Mouse (Mus musculus): ENCODE results near the gene Trappc10.
A peak's percentile ranks its signal among the peaks of the same experiment; 100 is the strongest.

Trappc10 gene

DNA sequence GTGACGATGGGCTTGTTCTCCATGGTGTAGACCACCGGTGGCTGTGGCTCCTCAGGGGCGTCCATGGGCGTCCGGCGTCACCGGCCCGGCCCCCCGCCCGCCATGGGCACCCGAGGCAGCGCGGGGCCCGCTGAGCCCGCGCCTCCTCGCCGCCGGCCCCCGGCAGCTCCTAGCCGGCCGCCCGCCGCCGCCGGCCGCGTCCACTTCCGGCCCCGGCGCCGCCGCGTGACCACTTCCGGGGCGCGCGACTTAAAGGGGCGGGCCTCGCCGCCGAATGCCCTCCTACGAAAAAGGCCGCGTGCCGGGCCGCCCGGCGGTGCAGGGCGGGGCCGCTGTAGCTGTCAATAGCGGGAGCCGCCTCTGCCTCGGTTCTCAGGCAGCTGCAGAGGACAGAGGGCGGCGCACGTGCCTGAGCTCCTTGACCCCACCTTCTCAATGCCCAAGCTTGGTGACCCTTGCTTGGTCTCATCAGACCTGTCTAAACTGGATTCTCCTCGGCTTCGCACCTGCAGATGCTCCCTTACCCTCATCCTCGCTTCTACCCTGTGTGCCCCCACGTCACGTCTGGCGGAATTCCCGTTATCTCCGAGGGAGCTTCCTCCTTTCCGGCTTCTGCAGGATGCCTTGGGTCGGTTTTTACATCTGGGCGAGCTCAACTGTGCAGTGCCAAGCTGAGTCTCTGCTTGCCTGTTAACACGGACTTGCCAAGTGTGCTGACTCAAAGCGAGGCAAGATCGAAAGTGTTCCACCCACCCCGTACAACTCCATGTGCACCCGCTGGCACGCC lies at the start of gene Trappc10:
TSS of gene Trappc10 (minus strand) at position 204 of the 787 bp plus-strand sequence.
- DNase-seq: peak; percentile 85

DNA sequence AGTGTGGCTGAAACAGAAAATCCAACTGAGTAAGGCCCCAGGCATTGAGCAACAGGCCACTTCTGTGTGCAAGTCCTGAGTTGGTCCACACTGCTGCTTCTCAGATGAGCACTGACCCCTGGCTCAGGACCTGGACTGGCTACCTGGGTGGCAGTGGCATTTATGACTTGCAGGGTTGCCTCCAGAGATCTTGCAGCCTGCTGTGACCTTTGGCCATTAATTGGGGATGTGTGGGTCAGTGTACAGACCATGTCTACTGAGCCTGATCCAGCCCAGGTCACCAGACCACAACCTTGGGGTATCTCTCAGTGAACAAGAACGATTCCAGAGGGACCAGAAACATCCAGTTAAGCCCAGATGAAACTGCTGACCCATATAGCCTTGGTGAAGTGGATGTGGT lies 49.1 kb upstream of the Trappc10 start:
- DNase-seq: no peak

DNA sequence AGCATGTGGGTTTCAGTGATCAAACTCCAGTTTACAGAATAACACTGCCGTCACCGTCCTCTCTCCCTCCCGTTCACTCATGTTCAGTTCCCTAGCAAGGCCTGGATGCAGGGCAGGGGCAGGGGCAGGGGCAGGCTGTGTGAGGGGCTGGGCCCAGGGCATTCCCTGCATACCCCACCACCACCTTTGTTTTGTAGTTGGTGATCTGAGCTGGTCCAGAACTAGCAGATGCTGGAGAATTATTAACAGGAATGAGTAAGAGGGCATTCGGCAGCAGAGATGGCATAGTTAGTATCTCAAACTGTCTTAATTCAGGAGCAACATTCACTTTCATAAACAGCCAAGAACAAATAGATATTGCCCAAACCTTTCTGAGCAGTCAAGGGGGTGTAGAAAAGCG lies 47.9 kb upstream of the Trappc10 start:
- DNase-seq: no peak

DNA sequence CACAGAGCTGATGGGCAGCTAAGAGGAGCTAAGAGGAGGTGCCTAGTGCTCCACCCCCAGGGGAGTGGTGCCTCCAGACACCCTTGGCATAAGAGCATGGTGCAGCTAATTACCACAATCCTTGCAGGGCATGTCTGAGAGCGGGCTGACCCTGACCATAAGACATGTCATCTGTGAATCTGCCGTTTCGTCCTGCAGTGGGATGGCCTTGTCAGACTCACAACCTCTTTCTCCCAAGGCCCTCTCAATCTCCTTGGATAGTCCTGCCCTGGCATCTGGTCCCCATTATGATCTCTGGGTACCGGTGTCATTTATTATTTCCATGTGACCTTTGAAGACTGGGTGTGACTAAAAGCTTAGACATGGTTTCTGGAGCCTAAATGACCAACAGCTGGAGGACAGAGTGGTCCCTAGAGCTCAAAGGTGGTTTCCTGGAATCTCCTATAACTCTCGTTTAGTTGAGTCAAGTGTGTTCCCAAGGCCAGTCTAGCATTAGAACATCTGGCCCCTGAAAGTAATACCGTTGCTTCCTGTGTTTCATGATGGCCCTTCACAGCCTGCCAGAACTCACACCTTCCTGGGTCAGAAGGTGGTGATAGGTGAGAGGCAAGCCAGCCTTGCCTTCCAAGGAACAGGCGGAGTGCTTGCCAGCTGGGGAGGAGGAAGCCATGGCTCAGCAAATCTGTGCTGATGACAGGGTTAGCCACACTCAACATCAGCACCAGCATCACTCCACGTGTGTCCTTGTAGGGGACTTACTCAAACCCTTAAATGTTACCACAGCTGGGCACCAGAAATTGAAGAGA lies 46.5 kb upstream of the Trappc10 start:
- DNase-seq: no peak

DNA sequence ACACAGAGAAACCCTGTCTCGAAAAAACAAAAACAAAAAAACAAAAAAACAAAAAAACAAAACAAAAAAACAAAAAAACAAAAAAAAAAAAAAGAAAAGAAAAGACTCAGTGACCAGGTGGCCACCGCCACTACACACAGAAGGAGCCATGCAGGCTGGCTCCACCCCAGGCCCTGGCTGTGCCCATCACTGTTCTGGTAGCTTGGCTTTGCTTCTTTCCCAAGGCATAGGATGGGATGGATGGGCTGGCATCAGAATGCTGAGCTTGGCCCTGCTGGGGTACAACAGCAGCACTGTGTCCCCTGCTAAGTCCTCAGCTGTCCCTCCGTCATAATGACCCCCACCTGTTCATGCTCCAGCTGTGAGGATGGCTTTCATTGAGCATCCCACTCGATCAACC lies 44.5 kb upstream of the Trappc10 start:
- no peak for DNase-seq

DNA sequence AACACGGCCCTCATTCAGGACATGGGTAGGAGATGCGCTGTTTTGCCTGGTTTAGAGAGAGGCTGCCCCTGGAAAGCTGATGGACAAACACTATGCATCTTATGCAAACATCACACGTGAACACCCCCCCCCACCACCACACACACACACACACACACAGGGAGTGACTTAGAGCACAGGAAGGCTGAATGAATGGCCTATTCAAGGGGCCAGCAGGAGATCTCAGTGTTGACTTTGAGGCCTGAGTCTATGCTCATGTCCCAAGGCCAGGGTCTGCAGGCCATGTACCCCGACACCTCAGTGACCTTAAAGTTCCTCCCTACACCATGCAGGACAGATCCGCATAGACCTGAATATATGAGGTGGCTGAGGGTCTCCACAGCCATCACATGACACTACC lies 43.7 kb upstream of the Trappc10 start:
- DNase-seq: no peak

DNA sequence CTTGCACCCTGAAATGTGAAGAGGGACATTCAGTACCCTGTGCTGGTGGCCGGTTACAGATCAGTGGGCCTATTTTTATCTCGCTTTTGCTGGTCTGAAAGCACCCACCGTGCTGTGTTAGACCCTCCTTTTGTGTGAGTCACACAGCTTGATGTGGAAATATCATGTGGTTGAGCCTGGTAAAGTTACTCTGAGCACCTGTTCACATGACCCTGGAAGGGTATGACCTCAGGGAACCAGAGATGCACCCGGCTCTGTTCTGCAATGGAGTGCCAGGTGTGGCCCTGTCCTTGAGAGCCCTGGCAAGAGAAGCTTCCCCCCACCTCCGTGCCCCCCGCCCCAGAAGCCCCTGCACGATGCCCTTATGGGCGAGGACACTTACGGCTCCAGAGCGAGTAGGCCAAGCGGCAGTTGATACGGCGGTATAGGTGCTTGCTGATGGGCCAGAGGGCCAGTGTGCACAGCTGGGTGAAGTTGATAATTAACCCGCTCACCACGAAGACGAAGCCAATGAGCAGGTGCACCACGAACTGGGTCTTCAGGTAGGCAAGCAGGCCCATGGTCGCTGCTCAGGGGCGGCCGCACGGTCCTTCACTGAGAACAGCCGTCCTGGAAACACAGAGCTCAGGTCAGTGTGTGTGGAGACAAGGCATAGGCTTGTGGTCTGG lies 43.2 kb upstream of the Trappc10 start:
- DNase-seq: no peak

DNA sequence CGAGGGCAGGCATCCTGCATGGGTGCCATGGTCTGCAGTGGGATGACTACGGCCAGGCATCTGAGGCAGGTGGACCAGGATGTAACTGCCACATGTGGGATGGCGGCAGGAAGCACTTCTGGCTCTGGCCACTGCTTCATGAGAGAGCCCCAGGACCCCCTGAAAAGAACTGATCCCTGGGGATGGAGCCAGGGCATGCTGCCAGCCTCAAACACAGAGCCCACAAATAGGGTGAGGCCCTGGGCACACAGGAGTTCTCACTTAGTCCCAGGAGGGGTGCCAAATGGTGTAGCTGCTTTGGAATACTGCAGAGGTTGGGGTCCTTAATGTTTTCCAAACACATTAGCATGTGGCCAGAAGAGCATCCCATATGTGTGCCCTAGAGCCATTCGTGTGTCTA lies 41.5 kb upstream of the Trappc10 start:
- DNase-seq: peak; percentile 51

DNA sequence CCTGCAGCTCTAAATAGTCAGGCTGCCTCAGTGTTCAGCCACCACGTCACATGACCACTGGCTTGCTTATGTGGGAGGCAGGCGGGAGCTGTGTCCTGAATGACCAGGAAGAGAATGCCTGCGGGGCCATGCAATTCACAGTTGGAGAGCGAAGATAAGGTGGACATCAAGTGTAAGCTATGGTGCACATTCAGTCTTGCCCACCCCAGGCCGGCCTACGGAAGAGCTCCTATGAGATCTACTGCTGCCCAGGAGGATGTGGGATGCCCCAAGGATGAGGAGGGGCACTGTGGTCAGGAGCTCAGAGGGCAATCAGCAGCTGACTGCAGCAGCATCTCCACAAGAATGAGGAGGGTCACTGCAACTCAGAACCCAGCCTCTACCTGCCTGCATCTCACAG lies 41.0 kb upstream of the Trappc10 start:
- DNase-seq: no peak

DNA sequence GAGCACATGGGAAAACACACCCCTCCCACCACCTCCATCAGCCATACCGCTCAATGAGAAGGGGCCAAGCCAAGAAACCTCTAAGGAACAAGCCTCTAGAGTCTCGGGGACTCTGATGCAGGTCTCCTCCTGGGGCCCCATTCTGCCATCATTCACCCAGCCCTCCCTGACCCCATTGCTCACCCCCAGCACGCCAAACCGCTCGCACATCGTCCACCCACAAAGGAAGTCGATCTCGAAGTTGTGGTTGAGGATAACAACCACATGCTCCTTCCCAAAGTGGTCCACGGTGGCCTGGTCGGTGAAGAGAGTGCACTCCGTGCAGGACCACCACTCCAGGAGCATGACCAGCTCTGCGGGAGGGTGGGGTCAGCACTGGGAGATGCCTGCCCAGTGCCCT lies 40.4 kb upstream of the Trappc10 start:
- DNase-seq: no peak

DNA sequence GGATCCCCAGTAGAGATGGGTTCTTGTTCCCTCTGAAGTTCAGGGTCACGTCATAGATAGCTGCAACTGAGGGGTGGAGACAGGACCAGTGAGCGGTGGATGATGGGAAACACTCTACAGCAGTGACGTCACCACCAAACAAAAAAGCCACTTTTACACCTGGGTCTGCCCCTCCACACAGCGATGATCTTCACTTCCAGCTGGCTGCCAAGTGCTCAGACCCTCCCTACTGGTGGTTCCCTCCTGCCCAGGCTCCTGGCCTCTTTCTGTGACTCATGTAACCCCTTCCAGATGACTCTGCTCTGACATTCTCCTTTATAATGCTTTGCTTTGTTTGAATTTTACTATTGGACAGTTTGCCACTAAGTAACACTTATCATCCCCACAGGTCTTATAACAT lies 38.0 kb upstream of the Trappc10 start:
- no peak for DNase-seq

DNA sequence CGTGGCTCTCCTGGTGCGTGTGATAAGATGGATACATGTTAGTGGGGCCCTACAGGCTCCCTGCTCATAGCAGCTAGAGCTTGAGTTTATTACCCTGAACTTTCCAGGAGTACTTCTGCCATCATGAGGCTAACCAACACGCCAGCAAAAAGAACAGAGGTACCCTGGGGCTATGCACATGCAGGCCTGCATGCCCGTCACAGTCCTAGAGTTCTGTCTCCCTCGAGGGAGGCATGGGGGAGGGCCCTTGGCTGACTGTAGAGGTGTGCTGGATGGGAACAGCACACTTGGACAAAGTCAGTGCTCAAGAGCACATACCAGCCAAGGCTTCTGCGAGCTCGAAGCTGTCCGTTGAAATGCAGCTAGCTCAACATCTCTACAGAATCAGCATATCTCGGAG lies 36.0 kb upstream of the Trappc10 start:
- no peak for DNase-seq

DNA sequence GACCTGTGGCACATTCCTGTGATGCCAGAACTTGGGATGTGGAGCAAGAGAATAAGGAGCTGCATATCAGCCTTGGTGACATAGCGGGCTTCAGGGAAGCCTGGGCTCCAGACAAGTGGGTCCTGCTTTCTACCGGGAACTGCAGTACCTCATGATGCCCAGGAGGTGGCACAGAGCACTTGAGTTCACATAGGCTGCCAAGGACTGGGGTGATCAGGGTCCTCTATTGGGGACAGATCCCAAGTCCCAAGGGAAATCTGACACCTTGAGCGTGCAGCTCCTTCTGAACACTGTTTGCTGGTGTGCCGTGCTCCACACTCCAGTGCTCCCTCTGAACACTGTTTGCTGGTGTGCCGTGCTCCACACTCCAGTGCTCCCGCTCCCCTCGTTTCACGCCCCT lies 34.8 kb upstream of the Trappc10 start:
- DNase-seq: peak; percentile 40

DNA sequence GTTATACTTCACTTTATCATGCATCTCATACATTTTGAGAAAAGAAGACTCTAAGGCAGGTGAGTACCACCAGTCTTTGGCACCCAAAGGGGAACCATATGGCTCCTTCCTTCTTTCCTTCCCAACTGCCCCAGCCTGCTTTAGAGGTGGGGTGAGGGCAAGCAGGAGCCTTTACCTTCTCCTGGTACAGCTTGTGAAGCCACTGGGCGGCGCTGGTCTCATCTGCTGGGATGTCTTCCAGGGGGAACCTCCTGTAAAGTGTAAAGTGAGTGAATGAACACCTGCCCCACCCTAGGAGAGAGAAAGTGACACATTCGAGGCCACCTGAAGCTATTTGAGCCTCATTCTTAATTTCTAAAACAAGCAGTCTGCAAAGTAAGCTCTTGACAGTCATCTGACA lies 33.4 kb upstream of the Trappc10 start:
- DNase-seq: no peak

DNA sequence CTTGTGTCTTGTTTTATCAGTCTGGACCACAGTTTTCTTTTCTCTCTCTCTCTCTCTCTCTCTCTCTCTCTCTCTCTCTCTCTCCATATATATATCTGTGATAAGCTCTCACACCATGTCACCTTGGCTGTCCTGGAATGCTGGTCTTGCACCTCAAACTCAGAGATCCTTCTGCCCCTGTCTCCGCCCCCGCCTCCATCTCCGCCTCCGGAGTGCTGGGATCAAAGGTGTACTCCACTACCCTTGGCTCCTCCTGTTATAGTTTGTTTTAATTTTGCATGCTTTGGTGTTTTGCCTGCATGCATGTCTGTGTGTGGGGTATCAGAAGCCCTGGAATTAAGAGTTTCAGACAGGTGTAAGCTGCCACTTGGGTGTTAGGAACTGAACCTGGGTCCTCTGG lies 31.8 kb upstream of the Trappc10 start:
- no peak for DNase-seq

DNA sequence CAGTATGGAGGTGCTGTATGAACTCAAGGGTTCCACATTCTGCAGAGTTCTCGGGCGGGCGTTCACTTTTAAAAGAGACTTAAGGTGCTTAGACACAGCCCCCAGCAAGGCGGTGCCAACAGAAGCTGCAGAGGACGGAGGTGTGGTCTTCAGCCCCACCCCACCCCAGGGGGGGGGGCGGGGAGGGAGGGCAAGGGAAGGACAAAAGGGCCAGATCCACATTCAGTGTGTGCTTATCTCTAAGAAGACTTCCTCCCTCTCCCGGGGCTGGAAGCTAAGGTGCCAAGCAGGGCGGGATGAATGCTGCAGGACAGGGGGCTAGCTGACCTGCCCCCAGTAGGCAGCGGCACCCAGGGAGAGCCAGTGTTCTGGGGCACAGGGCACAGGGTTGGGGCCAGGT lies 28.5 kb upstream of the Trappc10 start:
- DNase-seq: no peak

DNA sequence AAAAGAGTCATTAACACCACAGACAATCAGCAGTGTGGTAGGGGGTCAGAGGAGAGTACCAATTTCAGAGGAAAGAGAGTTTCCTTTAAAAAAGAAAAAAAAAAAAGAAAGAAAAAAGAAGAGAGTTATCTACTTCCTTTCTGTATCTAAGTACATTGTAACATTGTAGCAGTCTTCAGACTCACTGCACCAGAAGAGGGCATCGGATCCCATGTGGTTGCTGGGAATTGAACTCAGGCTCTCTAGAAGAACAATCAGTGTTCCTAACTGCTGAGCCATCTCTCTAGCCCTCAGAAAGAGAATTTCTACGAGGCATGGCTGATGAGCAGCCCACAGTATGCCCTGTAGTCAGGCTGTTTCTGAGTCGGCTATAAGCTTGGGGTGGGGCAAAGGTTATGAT lies 21.4 kb upstream of the Trappc10 start:
- DNase-seq: no peak

DNA sequence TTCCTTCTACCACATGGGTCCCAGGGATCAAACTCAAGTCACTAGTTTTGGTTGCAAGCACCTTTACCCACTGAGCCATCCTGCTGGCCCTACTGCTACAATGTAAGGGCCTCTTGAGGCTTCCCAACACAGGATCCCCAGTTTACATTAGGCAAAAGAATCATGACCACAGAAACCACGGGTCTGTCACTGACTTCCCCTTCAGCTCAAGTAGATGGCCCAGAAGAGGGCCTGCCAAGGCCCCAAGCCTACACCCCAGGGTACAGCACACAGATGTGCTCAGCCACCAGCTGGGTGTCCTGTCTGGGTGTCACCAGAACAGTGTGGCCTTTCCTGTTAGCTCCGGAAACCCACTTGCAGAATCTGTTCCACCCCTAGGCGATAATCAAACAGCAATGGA lies 20.3 kb upstream of the Trappc10 start:
- no peak for DNase-seq

DNA sequence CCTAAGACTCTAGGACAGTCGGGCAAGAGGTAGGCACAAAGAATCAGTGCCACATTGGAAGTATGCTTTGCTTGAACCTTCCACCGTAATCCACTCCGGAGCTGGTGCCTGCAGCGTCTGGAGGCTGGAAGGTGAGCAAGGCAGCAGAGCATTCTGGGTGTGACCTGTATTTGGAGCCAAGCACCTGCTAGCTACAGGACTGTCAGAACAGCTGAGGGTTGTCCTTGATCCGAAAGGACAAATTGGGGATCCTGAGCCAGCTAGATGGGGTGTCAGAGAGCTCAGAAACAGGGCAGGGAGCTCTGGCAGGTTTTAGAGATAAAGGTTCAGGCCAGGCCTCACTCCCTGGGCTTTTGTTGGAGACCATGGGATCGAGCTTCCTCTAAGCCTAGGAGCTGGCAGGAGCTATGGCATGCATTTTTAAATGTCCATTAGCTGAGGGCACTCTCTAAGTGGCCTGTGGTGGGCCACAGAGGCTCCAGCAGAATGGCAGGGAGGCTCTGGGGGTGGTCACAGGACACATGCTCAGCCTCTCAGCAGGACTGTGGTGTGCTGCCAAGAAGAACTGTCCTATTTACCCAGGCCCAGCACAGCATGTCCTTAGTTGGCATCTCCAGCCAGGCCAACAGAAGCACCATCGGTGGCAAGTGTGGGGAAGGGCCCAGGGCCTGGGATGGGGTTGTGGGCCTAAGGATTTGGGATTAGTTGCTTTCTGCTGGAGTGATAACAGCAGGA lies 16.6 kb upstream of the Trappc10 start:
- DNase-seq: no peak

DNA sequence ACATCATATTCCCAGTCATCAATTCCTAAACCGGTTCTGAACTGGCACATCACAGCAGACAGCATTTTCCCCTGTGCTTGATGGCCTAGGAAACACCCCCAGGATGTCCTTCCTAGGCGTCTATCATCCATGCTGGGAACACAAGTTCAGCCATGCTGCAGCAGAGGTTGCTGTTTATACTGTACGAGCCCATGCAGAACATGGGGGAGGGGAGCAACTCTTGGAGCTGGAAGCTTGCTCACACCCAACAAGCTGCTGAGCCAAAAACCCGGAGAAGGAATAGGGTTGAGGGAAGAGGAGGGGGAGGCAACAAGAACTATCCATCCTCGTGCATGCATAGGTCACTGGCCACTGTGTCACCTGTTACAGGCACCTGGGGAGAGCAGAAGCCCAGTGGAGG lies 15.9 kb upstream of the Trappc10 start:
- DNase-seq: no peak

DNA sequence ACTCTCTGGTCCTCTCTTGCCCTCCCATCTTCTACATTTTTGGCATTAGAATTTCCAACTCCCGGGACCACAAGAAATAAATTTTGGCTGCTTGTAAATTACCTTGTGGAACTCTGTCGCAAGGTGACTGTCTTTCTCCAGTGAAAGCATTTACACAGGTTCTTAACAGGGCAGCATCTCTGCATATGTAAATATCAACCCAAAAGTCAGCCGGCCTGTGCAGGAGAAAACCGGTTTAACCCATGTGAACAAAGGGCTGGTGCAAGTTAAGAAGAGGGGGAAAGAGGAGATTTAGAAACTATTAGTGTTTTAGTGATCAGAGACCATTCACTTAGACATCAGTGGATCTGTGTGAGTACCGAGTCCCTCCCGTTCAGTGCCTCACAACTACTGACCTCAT lies 15.3 kb upstream of the Trappc10 start:
- DNase-seq: no peak

DNA sequence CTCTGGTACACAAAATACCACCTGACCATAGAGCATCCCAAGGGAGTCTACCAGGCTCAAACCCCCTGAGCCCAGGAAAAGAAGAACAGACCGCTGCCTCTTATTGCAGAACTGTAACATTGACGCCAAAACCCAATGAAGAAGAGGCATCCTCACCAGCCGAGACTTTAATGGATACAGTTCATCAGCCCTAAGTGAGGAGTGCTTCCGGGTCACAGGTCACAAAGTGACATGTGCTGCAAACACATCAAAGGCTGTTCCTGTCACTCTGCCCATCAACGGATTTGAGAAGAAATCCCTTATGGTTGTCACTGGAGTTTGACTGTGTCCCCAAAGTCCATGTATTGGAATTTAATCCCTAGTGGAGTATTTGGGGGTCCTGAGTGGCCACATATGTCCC lies 14.8 kb upstream of the Trappc10 start:
- no peak for DNase-seq

DNA sequence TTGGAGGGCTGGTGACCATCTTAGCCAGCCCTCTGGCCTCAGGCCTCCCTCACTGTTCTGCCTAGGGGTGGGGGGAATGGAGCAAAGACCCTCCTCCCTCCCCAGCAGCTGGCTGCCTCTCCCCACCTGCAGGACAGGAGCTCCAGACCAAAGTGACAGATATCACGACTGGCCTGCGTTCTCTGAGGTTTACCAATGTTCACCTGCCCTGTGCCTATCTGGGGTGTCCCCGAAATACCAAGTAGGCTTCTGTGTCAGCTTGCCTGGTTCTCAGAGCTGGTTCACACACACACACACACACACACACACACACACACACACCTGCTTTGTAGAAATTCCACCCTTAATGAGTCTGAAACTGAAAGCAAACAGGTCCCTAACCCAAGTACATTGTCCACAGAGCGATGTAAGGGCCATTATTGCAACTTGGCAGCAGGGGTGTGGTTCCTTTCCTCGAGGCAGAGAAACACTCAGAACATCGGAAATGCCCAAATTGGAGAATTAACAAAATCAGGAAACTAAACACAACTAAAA lies 13.8 kb upstream of the Trappc10 start:
- DNase-seq: no peak

Measured in right cerebral cortex, postnatal 4 days (tissue).